Mouse (Mus musculus) left cerebral cortex, adult 2 months (tissue): ENCODE measurements at regions not wholly inside any gene's neighbourhood (a gene's known extent, or its start where the extent isn't known, plus 50 kb on each side); places are given as distances from the start of the nearest gene placed in this dataset.

ENCODE experiments used
- DNase-seq, 2 experiments: peaks; one replicate each; pipeline ENCODE4 v3.0.0; 2021 to 2022; ENCODE audit warnings: low spot score in 2 of 2, mixed read lengths in 1 of 2; ENCODE audit errors: extremely low spot score in 1 of 2
- H3K27ac ChIP-seq: fragments of 200-600 bp; 2 replicates; pipeline ENCODE4 v1.8.1; 2022
- H3K4me3 ChIP-seq: fragments of 200-600 bp; 2 replicates; pipeline ENCODE4 v1.8.1; 2022
- CTCF ChIP-seq: fragments of 200-600 bp; IDR thresholded peaks from 2 replicates; pipeline ENCODE4 v1.8.1; 2022; ENCODE audit warnings: antibody characterized with exemption, mild to moderate bottlenecking, moderate library complexity
- intact Hi-C: fragments of 180-260 bp; cut with DNase I; formaldehyde crosslinking; loops from one replicate; pipeline ENCODE4 v1.15.1; 2025

DNA sequence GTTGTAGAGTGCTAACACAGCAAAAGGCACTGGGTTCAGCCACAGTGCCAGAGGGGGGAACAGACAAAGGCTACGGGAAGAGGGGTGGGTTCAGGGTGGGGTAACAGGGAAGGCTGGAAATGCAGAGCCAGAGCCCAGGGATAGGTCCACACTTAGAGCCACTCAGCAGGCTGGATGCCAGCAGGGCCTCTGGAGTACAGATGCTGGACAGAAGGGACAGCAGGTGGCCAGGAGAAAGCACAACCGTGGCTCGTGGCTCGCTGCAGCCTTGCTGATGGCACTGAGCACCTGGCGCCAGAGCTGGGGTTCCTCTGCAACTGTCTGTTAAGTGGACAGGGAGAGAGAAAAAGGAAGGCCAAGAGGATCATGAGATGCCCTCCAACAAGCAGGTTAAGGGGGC, 174.2 kb downstream of the Mroh4 start:
- DNase-seq, result no peak
- Histone ChIP-seq H3K27ac (no peak overlapping the region), H3K4me3 (no peak overlapping the region)
- intact Hi-C loops, result no loop called here
- no peak for TF ChIP-seq CTCF

DNA sequence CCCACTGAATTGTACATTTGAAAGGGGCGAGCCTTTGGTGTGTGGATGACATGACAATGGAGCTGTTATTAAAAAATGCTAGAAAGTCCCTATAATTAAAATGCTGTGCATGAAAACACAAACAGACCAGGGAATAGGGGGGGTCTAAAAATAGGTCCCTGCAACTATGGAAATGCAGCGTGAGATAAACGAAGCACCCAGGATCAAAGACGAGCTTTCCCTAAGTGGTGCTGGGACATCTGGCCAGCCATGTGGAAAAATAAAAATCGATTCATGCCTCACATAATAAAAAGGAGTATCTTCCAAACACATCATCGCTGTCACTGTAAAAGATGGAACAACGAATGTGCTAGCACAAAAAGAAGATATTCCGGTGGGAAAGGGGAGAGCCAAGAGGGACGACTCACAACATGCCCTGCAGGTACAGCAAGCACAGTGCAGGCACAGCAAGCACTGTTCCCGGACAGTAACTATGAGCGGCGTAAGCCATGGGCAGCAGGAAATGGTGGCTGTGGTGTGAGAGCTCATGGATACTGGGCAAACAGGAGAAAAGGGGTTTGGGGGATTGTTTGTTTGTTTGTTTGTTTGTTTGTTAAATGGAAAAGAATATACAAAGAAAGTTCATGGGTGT, 176.7 kb downstream of the Mroh4 start:
- no peak for DNase-seq
- no peak overlapping the region for H3K4me3 ChIP-seq
- H3K27ac ChIP-seq, result no peak overlapping the region
- peak; percentile 23 for TF ChIP-seq CTCF
- intact Hi-C loops, result no loop called here

DNA sequence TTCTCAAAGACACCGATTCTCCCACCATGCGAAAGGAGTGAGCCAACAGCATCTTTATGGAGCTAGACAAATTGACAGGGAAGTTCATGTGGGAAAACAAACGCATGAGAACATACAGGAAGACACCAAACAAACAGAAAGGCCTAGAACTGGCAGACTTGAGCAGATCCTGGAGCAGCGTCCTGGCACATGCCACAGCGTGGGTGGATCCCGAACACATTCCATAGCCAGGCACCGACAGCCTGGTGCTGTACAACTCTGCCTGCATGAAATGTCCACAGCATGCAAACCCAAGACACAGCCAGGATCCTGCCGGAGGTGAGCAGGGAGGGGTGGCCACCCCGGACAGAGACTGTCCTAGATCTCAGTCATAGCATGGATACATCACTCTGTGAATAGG, 177.2 kb downstream of the Mroh4 start:
- Histone ChIP-seq H3K4me3 (no peak overlapping the region), H3K27ac (no peak overlapping the region)
- intact Hi-C loops, result no loop called here
- DNase-seq, result no peak
- no peak for TF ChIP-seq CTCF

DNA sequence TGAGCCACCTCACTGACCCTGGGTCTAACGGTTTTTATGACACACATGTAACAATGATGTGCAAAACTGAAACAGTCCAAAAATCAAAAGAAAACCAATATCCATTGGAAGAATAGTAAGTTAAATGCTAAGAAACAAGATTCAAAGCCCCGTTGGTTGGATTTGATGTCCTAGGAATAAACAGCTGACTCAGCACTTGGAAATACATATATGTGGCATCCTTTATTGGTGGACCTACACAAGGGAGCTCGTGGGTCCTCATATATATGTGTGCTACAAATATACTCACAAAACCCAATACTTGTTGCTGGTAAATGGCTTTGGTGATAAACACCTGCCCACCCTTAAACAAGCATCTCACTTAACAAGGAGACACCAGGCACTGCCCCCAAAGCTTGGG, 178.2 kb downstream of the Mroh4 start:
- H3K27ac ChIP-seq, result no peak overlapping the region
- no peak for TF ChIP-seq CTCF
- no peak for DNase-seq
- intact Hi-C loops, result no loop called here
- H3K4me3 ChIP-seq, result no peak overlapping the region

DNA sequence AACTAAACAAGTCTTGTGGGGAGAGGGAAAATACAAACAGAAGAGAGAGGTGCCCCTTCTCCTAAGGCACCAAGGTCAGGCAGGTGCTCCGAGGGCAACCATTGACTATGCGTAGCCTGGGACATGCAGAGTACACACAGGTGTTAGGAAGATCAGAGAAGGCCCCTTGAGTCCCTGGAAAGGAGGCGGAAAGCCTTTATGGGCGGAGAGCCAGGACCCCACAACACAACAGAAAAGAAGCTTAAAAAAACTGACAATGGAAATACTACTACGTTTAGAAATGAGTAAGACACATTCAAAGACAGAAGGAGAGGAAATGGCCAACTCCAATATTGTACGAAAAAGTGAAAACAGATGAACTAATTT, 179.5 kb downstream of the Mroh4 start:
- H3K4me3 ChIP-seq, result no peak overlapping the region
- TF ChIP-seq CTCF, result no peak
- no peak for DNase-seq
- intact Hi-C loops, result no loop called here
- no peak overlapping the region for H3K27ac ChIP-seq

DNA sequence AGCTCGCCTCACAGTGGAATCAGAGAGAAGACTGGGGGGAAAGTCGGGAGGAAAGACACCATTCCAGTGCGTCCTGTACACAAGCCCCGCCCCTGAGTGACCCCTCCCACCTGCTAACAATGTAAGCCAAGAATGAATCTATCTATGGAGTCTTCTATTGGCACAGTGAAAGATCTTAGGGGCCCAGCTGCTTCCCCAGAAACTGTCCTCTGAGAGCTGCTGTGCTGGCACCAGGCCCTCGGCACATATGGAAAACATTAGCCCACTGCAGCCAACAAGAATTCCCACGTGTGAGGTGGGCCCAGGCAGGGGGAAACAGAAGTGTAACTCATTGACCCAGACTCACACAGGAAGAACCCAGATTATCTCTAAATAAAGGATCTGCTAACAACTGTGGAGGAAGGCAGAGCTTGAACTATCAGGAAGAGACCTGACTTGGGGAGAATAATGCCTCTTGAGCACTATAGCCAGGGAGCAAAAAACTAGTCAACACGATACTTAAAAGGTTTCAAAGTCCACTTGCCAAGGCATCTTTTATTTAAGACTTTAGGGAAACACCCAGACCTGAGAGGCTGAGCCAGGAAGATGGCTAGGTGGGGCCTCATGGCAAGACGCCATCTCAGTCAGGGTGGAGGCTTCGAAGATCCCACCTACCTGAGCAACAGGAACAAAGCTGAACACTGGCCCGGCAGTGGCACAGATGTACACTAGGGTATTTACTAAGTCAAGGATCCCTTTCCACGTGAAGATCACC, 180.1 kb downstream of the Mroh4 start:
- no peak for TF ChIP-seq CTCF
- Histone ChIP-seq H3K27ac (no peak overlapping the region), H3K4me3 (no peak overlapping the region)
- DNase-seq, result no peak
- intact Hi-C loops, result no loop called here

DNA sequence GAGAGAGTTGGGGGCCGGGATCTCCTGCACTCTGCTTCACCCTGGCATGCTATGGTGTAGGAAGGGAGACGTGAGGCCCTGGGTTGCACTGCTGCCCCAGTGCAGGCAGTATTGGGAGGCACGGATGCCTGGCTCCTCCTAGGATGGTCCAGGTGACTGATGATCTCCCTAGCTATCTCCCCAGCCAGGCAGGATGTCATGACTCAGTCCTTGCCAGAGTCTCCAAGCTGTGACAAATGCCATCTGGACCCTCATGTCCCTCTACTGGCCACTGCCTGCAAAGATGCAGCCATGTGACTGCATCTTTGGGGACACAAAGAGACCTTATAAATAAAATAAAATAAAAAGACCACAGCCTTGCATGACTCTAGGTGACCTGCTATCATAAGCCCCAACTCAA, 181.6 kb downstream of the Mroh4 start:
- TF ChIP-seq CTCF, result no peak; the same call in 1 of the 2 replicates

DNA sequence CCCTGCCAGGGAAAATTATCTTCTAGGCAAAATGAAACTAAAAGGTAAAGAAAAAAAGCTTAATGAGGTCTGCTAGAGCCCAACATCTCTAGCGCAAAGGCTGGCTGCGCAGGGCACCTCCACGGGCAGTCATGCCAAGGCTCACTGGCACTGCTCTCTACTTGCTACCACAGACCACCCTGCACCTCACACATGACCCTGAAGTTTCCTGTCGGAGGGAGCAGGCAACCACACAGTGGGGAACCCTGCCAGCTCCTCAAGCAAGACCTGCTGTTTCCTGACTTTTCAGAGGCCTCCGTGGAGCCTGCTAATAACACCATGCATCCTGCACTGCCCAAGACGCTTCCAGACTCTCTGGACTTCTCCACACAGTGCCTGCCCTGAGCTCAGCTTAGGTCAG, 182.3 kb downstream of the Mroh4 start:
- no peak overlapping the region for H3K27ac ChIP-seq
- H3K4me3 ChIP-seq, result no peak overlapping the region
- TF ChIP-seq CTCF, result no peak
- intact Hi-C loops, result no loop called here
- no peak for DNase-seq

More for the DNA sequence above, 181.6 kb downstream of the Mroh4 start:
- no peak overlapping the region for H3K4me3 ChIP-seq
- intact Hi-C loops, result no loop called here
- H3K27ac ChIP-seq, result no peak overlapping the region
- DNase-seq, result no peak

DNA sequence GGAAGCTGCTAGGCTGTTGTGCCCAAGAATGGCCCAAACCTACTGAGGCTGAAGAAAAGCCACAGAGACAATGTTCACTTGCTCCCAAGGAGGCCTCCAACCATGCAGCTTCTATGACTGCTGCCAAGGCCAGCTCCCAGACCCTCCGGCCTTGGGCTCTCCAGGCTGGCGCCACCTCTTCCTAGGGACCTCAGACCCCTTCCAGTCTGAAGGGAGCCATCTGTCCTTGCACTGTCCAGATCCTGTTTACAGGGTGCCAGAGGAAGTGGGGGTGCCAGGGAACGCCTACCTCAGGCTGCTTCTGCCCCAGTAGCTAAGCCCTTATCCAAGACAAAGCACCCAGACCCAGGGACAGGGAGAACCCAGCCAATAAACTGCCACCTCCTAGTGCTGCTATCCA, 183.7 kb downstream of the Mroh4 start:
- intact Hi-C loops, result no loop called here
- no peak for TF ChIP-seq CTCF
- no peak overlapping the region for H3K27ac ChIP-seq
- DNase-seq, result no peak
- no peak overlapping the region for H3K4me3 ChIP-seq

DNA sequence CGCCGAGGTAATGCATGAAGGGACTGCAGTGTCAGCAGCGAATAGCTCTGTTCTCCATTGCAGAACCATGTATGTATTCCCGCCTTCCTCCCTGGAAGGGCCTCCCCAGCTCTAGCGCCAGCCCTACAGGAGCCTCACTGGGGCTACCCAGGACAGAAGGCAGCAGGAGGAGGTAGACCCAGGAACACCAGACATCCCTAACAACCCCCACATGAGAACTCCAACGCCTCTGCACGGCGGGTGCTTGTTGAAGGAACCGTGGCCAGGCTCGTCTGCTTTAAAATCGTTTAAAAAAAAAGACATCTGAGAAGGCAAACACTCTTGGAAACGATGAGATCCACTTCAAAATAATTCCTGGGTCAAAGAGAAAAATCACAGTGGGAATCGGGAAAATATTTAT, 194.3 kb downstream of the Mroh4 start:
- TF ChIP-seq CTCF, result no peak

DNA sequence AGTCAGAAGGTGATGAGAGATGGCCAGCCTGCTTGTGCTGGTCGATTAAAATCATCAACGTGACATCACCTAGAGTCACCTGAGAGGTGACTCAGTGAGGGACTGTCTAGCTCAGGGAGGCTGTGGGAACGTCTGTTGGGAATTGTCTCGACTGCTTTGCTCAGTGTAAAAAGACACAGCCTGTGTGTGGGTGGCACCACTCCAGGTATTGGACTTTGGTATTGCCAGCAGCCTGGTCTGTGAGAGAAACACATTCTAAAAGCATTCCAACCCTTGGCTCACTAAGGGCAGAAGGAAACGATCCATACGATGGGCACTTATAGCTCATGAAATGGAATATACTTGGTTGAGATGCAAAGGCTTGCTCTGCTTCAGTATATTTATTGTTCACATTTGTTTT, 209.2 kb downstream of the Mroh4 start:
- intact Hi-C loops, result no loop called here
- no peak for DNase-seq

More for the DNA sequence above, 194.3 kb downstream of the Mroh4 start:
- DNase-seq, result peak in 1 of 2 experiments; percentile 35
- intact Hi-C loops, result no loop called here
- no peak overlapping the region for H3K27ac ChIP-seq
- no peak overlapping the region for H3K4me3 ChIP-seq

DNA sequence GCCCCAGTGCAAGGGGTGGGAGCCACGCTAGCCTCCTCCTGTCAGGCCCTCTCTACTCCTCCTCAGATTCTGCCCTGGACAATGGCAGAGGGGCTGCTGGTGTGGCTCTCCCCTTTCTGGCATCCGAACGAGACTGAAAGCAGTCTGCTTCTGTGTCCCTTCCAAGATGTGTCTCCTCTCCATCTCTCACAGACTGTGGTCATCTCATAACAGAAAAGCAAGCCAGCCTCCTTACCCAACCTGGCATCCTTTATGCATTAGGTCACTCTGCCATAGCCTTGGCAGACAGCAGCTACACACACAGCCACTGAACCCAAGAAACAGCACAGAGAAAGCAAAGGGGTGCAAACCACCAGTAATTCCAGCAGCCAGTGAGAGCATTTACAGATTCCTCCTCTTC, 213.2 kb downstream of the Mroh4 start:
- no peak for DNase-seq
- no peak for TF ChIP-seq CTCF
- no peak overlapping the region for H3K4me3 ChIP-seq
- H3K27ac ChIP-seq, result no peak overlapping the region
- intact Hi-C loops, result no loop called here

More for the DNA sequence above, 209.2 kb downstream of the Mroh4 start:
- TF ChIP-seq CTCF, result no peak
- Histone ChIP-seq H3K4me3 (no peak overlapping the region), H3K27ac (no peak overlapping the region)

DNA sequence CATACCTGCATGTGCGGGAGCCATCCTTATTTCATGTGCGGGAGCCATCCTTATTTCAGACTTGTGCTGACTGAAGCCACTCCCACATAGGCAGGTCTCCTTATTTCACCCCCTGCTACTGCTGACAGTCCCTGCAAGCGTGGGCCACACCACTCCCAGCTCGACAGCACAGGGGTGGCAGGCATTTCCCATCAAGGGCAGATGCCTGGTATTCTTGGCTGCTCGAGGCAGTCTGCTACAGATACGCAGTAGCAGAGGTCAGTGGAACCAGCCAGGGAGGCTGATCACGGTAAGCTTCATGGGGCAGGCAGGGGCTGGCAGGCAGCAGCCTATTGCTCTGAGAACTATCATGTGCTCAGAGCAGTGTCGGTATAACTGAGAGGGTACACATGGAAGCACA, 215.6 kb downstream of the Mroh4 start:
- TF ChIP-seq CTCF, result no peak
- intact Hi-C loops, result no loop called here
- no peak for DNase-seq
- H3K27ac ChIP-seq, result no peak overlapping the region
- H3K4me3 ChIP-seq, result no peak overlapping the region
